Mouse (Mus musculus): ENCODE results near the gene Nup107. TPM values are rescaled to one million over a fixed set of nuclear protein-coding genes. Genes with fewer than 3 reads are reported as not detected.

Gene Nup107
- polyA plus RNA-seq, 1 experiment, result 15.0 TPM

GRCm38 (mm10) chr10:117769541-117770285 is 22.8 kb downstream of the Nup107 start:
- no peaks in the 10 kb centered on the region for H3K4me1 ChIP-seq (ENCODE audit: control insufficient read depth, insufficient read depth, low read length)
- 95% methylated on average over 9 of the region's 9 CpGs for WGBS
- no peak for TF ChIP-seq POLR2A (IDR thresholded peaks at IDR 0.05; ENCODE audit: borderline replicate concordance, insufficient read depth, low read length)
- TF ChIP-seq CTCF (IDR thresholded peaks at IDR 0.05; ENCODE audit: borderline replicate concordance, insufficient read depth, low read depth, low read length), result no peak
- no peak overlapping the region for H3K4me3 ChIP-seq (replicated peaks; ENCODE audit: insufficient read depth, low read depth, low read length)
- DNase-seq, result no peak
- H3K27me3 ChIP-seq (ENCODE audit: control insufficient read depth, insufficient read depth, low read length), result no peaks in the 10 kb centered on the region
- no peak overlapping the region for H3K27ac ChIP-seq (ENCODE audit: insufficient read depth, low read length)

DNA sequence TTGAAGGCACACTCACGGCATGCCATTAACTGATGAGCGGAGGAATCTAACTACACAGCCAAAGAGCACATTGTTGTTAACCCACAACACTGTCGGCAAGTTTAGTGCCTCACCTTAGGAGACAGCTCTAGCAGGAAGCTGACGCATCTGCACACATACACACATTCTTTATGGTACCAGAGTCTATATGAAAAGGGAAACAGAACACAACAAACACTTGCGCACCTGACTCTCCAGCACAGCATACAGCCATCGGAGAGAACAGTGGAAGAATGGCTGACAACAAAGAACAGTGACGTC is 24.4 kb downstream of the Nup107 start:
- 88% methylated on average over 7 of the region's 7 CpGs for WGBS
- DNase-seq, result no peak
- TF ChIP-seq CTCF (IDR thresholded peaks at IDR 0.05; ENCODE audit: borderline replicate concordance, insufficient read depth, low read depth, low read length), result no peak
- no peak for TF ChIP-seq POLR2A (IDR thresholded peaks at IDR 0.05; ENCODE audit: borderline replicate concordance, insufficient read depth, low read length)
- no peak overlapping the region for H3K4me3 ChIP-seq (replicated peaks; ENCODE audit: insufficient read depth, low read depth, low read length)
- H3K27me3 ChIP-seq (ENCODE audit: control insufficient read depth, insufficient read depth, low read length), result no peaks in the 10 kb centered on the region
- H3K27ac ChIP-seq (ENCODE audit: insufficient read depth, low read length), result no peak overlapping the region
- H3K4me1 ChIP-seq (ENCODE audit: control insufficient read depth, insufficient read depth, low read length), result no peaks in the 10 kb centered on the region

GRCm38 (mm10) chr10:117767286-117768140 is 25.0 kb downstream of the Nup107 start:
- TF ChIP-seq CTCF (IDR thresholded peaks at IDR 0.05; ENCODE audit: borderline replicate concordance, insufficient read depth, low read depth, low read length), result no peak
- TF ChIP-seq POLR2A (IDR thresholded peaks at IDR 0.05; ENCODE audit: borderline replicate concordance, insufficient read depth, low read length), result no peak
- 88% methylated on average over 10 of the region's 10 CpGs for WGBS
- no peak for DNase-seq

DNA sequence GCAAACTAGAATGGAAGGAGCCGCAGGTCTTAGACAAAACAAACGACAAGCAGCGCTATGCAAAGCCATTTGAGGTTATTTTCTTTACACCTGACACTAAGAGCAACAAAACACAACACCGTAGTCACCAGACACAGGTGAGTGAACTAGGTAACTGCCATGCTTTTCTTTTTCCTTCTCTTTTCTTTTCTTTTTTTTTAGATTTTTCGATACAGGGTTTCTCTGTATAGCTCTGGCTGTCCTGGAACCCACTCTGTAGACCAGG is 25.7 kb downstream of the Nup107 start:
- Histone ChIP-seq H3K27ac (ENCODE audit: insufficient read depth, low read length) (no peak overlapping the region), H3K4me3 (replicated peaks; ENCODE audit: insufficient read depth, low read depth, low read length) (no peak overlapping the region), H3K4me1 (ENCODE audit: control insufficient read depth, insufficient read depth, low read length) (no peaks in the 10 kb centered on the region), H3K27me3 (ENCODE audit: control insufficient read depth, insufficient read depth, low read length) (no peaks in the 10 kb centered on the region)
- 93% methylated on average over 5 of the region's 5 CpGs for WGBS
- TF ChIP-seq POLR2A (IDR thresholded peaks at IDR 0.05; ENCODE audit: borderline replicate concordance, insufficient read depth, low read length), result no peak
- TF ChIP-seq CTCF (IDR thresholded peaks at IDR 0.05; ENCODE audit: borderline replicate concordance, insufficient read depth, low read depth, low read length), result no peak
- DNase-seq, result no peak

More at GRCm38 (mm10) chr10:117767286-117768140, 25.0 kb downstream of the Nup107 start:
- Histone ChIP-seq H3K4me3 (replicated peaks; ENCODE audit: insufficient read depth, low read depth, low read length) (no peak overlapping the region), H3K27ac (ENCODE audit: insufficient read depth, low read length) (no peak overlapping the region), H3K4me1 (ENCODE audit: control insufficient read depth, insufficient read depth, low read length) (no peaks in the 10 kb centered on the region), H3K27me3 (ENCODE audit: control insufficient read depth, insufficient read depth, low read length) (no peaks in the 10 kb centered on the region)

- H3K4me1 ChIP-seq (ENCODE audit: control insufficient read depth, insufficient read depth, low read length), result no peaks in the 10 kb centered on the region
- 84% methylated on average over 16 of the region's 16 CpGs for WGBS
- no peak for DNase-seq
- no peak overlapping the region for H3K4me3 ChIP-seq (replicated peaks; ENCODE audit: insufficient read depth, low read depth, low read length)
- TF ChIP-seq POLR2A (IDR thresholded peaks at IDR 0.05; ENCODE audit: borderline replicate concordance, insufficient read depth, low read length), result no peak
- no peak for TF ChIP-seq CTCF (IDR thresholded peaks at IDR 0.05; ENCODE audit: borderline replicate concordance, insufficient read depth, low read depth, low read length)
- no peak overlapping the region for H3K27ac ChIP-seq (ENCODE audit: insufficient read depth, low read length)
- H3K27me3 ChIP-seq (ENCODE audit: control insufficient read depth, insufficient read depth, low read length), result no peaks in the 10 kb centered on the region
Measured at GRCm38 (mm10) chr10:117766111-117766895, 26.2 kb downstream of the Nup107 start.

GRCm38 (mm10) chr10:117765116-117765894 is 27.2 kb downstream of the Nup107 start:
- Histone ChIP-seq H3K27me3 (ENCODE audit: control insufficient read depth, insufficient read depth, low read length) (no peaks in the 10 kb centered on the region), H3K4me1 (ENCODE audit: control insufficient read depth, insufficient read depth, low read length) (no peaks in the 10 kb centered on the region), H3K27ac (ENCODE audit: insufficient read depth, low read length) (no peak overlapping the region), H3K4me3 (replicated peaks; ENCODE audit: insufficient read depth, low read depth, low read length) (no peak overlapping the region)
- TF ChIP-seq POLR2A (IDR thresholded peaks at IDR 0.05; ENCODE audit: borderline replicate concordance, insufficient read depth, low read length), result no peak
- no peak for TF ChIP-seq CTCF (IDR thresholded peaks at IDR 0.05; ENCODE audit: borderline replicate concordance, insufficient read depth, low read depth, low read length)
- DNase-seq, result no peak
- WGBS, result 94% methylated on average over 11 of the region's 11 CpGs

DNA sequence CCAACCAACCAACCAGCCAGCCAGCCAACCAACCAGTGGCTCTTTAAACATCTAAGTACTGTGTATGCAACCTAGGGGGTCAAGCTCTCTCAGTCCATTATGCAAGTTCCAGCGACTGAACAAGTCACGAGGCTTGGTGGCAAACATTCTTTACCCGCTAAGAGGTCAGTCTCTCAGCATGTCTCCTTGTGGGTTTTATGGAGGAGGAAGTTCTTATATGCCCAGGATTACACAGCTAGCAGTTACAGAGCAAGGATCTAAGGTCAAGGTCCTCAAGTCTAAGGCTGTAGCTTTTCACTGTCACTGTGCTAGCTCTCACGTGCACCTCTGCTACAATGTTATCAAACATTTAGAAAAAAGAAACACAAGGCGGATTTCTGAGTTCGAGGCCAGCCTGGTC is 27.9 kb downstream of the Nup107 start:
- Histone ChIP-seq H3K27ac (ENCODE audit: insufficient read depth, low read length) (no peak overlapping the region), H3K4me3 (replicated peaks; ENCODE audit: insufficient read depth, low read depth, low read length) (no peak overlapping the region), H3K4me1 (ENCODE audit: control insufficient read depth, insufficient read depth, low read length) (no peaks in the 10 kb centered on the region), H3K27me3 (ENCODE audit: control insufficient read depth, insufficient read depth, low read length) (no peaks in the 10 kb centered on the region)
- TF ChIP-seq POLR2A (IDR thresholded peaks at IDR 0.05; ENCODE audit: borderline replicate concordance, insufficient read depth, low read length), result no peak
- no peak for TF ChIP-seq CTCF (IDR thresholded peaks at IDR 0.05; ENCODE audit: borderline replicate concordance, insufficient read depth, low read depth, low read length)
- 87% methylated on average over 6 of the region's 6 CpGs for WGBS
- no peak for DNase-seq

Measured in cerebellum, adult 2 months (tissue).